Mouse (Mus musculus) forebrain, postnatal 0 days (tissue): ENCODE data around the gene Manea. TPM values are rescaled to one million over a fixed set of nuclear protein-coding genes. Genes with fewer than 3 reads are reported as not detected.
"Not testable (repeated sequence)": the region's sequence is repeated elsewhere in the genome, so short reads cannot be mapped to it uniquely, and the experiment has no call there.

ENCODE experiments used
- ATAC-seq: fragments of 200-750 bp; cut with Nextera tagmentation; 2 replicates; pipeline ENCODE4 v1.8.0; 2017; ENCODE audit warnings: mild to moderate bottlenecking, moderate library complexity
- DNase-seq: peaks from one replicate; pipeline ENCODE4 v3.0.0-alpha.2; 2015
- H3K27ac ChIP-seq: fragments of 300-500 bp; sonication (generic); 2 replicates; pipeline ENCODE4 v1.5.1; 2014; ENCODE audit warnings: low read depth, mild to moderate bottlenecking, antibody characterized with exemption, low read length, moderate library complexity, mixed read lengths
- H3K27me3 ChIP-seq: fragments of 300-500 bp; sonication (generic); 2 replicates; pipeline ENCODE4 v1.6.1; 2014; ENCODE audit warnings: mild to moderate bottlenecking, low read length, mixed read lengths; ENCODE audit not compliant: insufficient read depth
- H3K36me3 ChIP-seq: fragments of 300-500 bp; sonication (generic); 2 replicates; pipeline ENCODE4 v1.6.1; 2014; ENCODE audit warnings: mild to moderate bottlenecking, moderate library complexity; ENCODE audit not compliant: insufficient read depth
- H3K4me1 ChIP-seq: fragments of 300-500 bp; sonication (generic); 2 replicates; pipeline ENCODE4 v1.6.1; 2014; ENCODE audit warnings: antibody characterized with exemption; ENCODE audit not compliant: insufficient read depth
- H3K4me2 ChIP-seq: fragments of 300-500 bp; sonication (generic); 2 replicates; pipeline ENCODE4 v1.6.1; 2014; ENCODE audit warnings: low read depth, mild to moderate bottlenecking, moderate library complexity
- H3K4me3 ChIP-seq: fragments of 300-500 bp; sonication (generic); 2 replicates; pipeline ENCODE4 v1.5.1; 2014; ENCODE audit warnings: low read depth, low read length, mixed read lengths
- H3K9ac ChIP-seq: fragments of 300-500 bp; sonication (generic); 2 replicates; pipeline ENCODE4 v1.6.1; 2014; ENCODE audit warnings: mild to moderate bottlenecking
- H3K9me3 ChIP-seq: fragments of 300-500 bp; sonication (generic); 2 replicates; pipeline ENCODE4 v1.6.1; 2016; ENCODE audit warnings: low read length
- CTCF ChIP-seq: sonication (generic); IDR thresholded peaks from 2 replicates; pipeline ENCODE4 v1.5.1; 2016; ENCODE audit warnings: antibody characterized with exemption, control low read depth, low read depth
- WGBS: fragments of 180-500 bp; shearing (Covaris S2); extraction: QIAGEN DNeasy Blood & Tissue Kit; methylation state at CpG from one replicate; pipeline ENCODE4 v1.1.7; 2014; 5-methylcytosine and 5-hydroxymethylcytosine counted together
- polyA plus RNA-seq: library from polyadenylated mRNA; unstranded; fragments of >200 nt; fragmentation: Nextera tagmentation; extraction: Ambion mirVana; gene quantifications from 2 replicates; pipeline ENCODE4 v1.2.1, GENCODE M21; 2015
- total RNA-seq: library from RNA; depleted of rRNA; stranded (reverse); fragments of >200 nt; gene quantifications from 2 replicates; pipeline ENCODE4 v1.2.3, GENCODE M21; 2014

The Manea gene
- total and polyA plus RNA-seq, 2 experiments from 2014 or later, result 11.3 to 30.0 TPM

GRCm38 (mm10) chr4:26338604-26339003, 8.1 kb downstream of the Manea start:
- no peak for ATAC-seq
- WGBS, result 81% methylated on average over 5 of the region's 5 CpGs
- no peak for DNase-seq
- H3K27ac ChIP-seq, result no peak overlapping the region
- no peak for TF ChIP-seq CTCF
- H3K9me3 ChIP-seq, result no peaks in the 10 kb centered on the region
- no peak overlapping the region for H3K9ac ChIP-seq
- H3K4me2 ChIP-seq, result no peak overlapping the region
- H3K4me1 ChIP-seq, result no peaks in the 10 kb centered on the region
- H3K4me3 ChIP-seq, result no peak overlapping the region
- H3K27me3 ChIP-seq, result no peaks in the 10 kb centered on the region
- H3K36me3 ChIP-seq, result no peaks in the 10 kb centered on the region

- H3K27ac ChIP-seq, result no peak overlapping the region
- no peak for ATAC-seq
Observed at GRCm38 (mm10) chr4:26336563-26336962, 10.1 kb downstream of the Manea start.

GRCm38 (mm10) chr4:26304731-26305130, 42.0 kb downstream of the Manea start:
- H3K36me3 ChIP-seq, H3K4me1 ChIP-seq, ATAC-seq, H3K27ac ChIP-seq, H3K4me3 ChIP-seq, H3K9ac ChIP-seq, H3K27me3 ChIP-seq, H3K4me2 ChIP-seq, H3K9me3 ChIP-seq, DNase-seq: not testable (repeated sequence)
- 84% methylated on average over 1 of the region's 1 CpGs for WGBS

More at GRCm38 (mm10) chr4:26336563-26336962, 10.1 kb downstream of the Manea start:
- DNase-seq, result no peak
- no peak for TF ChIP-seq CTCF
- Histone ChIP-seq H3K4me3 (no peak overlapping the region), H3K36me3 (no peaks in the 10 kb centered on the region), H3K4me2 (no peak overlapping the region), H3K4me1 (no peaks in the 10 kb centered on the region), H3K9me3 (no peaks in the 10 kb centered on the region), H3K27me3 (no peaks in the 10 kb centered on the region), H3K9ac (no peak overlapping the region)
- WGBS, result 98% methylated on average over 5 of the region's 5 CpGs

- ATAC-seq, result peak; percentile 52
- no peaks in the 10 kb centered on the region for H3K27me3 ChIP-seq
- H3K4me3 ChIP-seq, result no peak overlapping the region
- no peak overlapping the region; the same call in 1 of the 2 replicates for H3K27ac ChIP-seq
- no peak for TF ChIP-seq CTCF
- H3K36me3 ChIP-seq, result no peaks in the 10 kb centered on the region
- peak; percentile 10 for DNase-seq
- H3K9ac ChIP-seq, result no peak overlapping the region
- H3K4me2 ChIP-seq, result no peak overlapping the region
- H3K9me3 ChIP-seq, result no peaks in the 10 kb centered on the region
- 31% methylated on average over 1 of the region's 1 CpGs for WGBS
- H3K4me1 ChIP-seq, result no peaks in the 10 kb centered on the region
Observed at GRCm38 (mm10) chr4:26277112-26277716, 69.5 kb downstream of the Manea start.

- H3K9me3 ChIP-seq, result no peaks in the 10 kb centered on the region
- 0 out of 2 replicates have a peak overlapping the region, but pooled peaks have one; percentile 59 for H3K27ac ChIP-seq
- no peaks in the 10 kb centered on the region for H3K4me1 ChIP-seq
- H3K36me3 ChIP-seq, result no peaks in the 10 kb centered on the region
- peak; percentile 73 for DNase-seq
- H3K9ac ChIP-seq, result no peak overlapping the region
- no peaks in the 10 kb centered on the region for H3K27me3 ChIP-seq
- no peak for TF ChIP-seq CTCF
- H3K4me2 ChIP-seq, result no peak overlapping the region
- ATAC-seq, result peak; percentile 84
- no peak overlapping the region for H3K4me3 ChIP-seq
Observed at GRCm38 (mm10) chr4:26276264-26276663, 70.4 kb downstream of the Manea start.

GRCm38 (mm10) chr4:26275769-26276168, 70.9 kb downstream of the Manea start:
- no peaks in the 10 kb centered on the region for H3K27me3 ChIP-seq
- 74% methylated on average over 2 of the region's 2 CpGs for WGBS
- no peak overlapping the region for H3K4me3 ChIP-seq
- H3K27ac ChIP-seq, result peak overlapping the region; percentile 59; the same call in 1 of the 2 replicates
- H3K36me3 ChIP-seq, result no peaks in the 10 kb centered on the region
- no peak for DNase-seq
- H3K9me3 ChIP-seq, result no peaks in the 10 kb centered on the region
- H3K4me2 ChIP-seq, result no peak overlapping the region
- no peak overlapping the region for H3K9ac ChIP-seq
- no peak for TF ChIP-seq CTCF
- no peaks in the 10 kb centered on the region for H3K4me1 ChIP-seq
- ATAC-seq, result peak; percentile 34; the same call in 1 of the 2 replicates
